Mouse (Mus musculus) myocyte (in vitro differentiated cells): ENCODE data around the gene Plekhb1.

Experiments
- CEBPB ChIP-seq: IDR thresholded peaks from 2 replicates; pipeline ENCODE4 v1.6.1; 2011; ENCODE audit warnings: mild to moderate bottlenecking, moderate library complexity; ENCODE audit not compliant: poor library complexity, insufficient read depth, severe bottlenecking
- E2F4 ChIP-seq: IDR thresholded peaks from one replicate; pipeline ENCODE4 v1.6.1; 2011; ENCODE audit warnings: mild to moderate bottlenecking, control low read depth, moderate library complexity; ENCODE audit not compliant: insufficient read depth
- MAX ChIP-seq: IDR thresholded peaks from one replicate; pipeline ENCODE4 v1.6.1; 2011; ENCODE audit warnings: low read depth, mild to moderate bottlenecking, control low read depth
- MYOD1 ChIP-seq, 3 experiments: IDR thresholded peaks; one replicate each; pipeline ENCODE4 v1.6.1; 2011; ENCODE audit warnings: control low read depth in 2 of 3, low read depth in 2 of 3, mild to moderate bottlenecking in 2 of 3, moderate library complexity in 1 of 3; ENCODE audit not compliant: insufficient read length in 2 of 3, control insufficient read depth in 1 of 3
- MYOG ChIP-seq, 3 experiments: IDR thresholded peaks; one replicate each; pipeline ENCODE4 v1.6.1; 2011; ENCODE audit warnings: control low read depth in 2 of 3, low read depth in 2 of 3, mild to moderate bottlenecking in 2 of 3; ENCODE audit not compliant: insufficient read length in 2 of 3, control insufficient read depth in 1 of 3, insufficient read depth in 1 of 3
- POLR2A ChIP-seq: IDR thresholded peaks from one replicate; pipeline ENCODE4 v1.6.1; 2011; ENCODE audit warnings: low read depth, mild to moderate bottlenecking, control low read depth, moderate library complexity; ENCODE audit not compliant: insufficient read length
- POLR2AphosphoS2 ChIP-seq: IDR thresholded peaks from one replicate; pipeline ENCODE4 v1.6.1; 2011; ENCODE audit warnings: low read depth, control low read depth; ENCODE audit not compliant: insufficient read length
- REST ChIP-seq: IDR thresholded peaks from one replicate; pipeline ENCODE4 v1.6.1; 2011; ENCODE audit warnings: mild to moderate bottlenecking, control low read depth, moderate library complexity; ENCODE audit not compliant: insufficient read depth, insufficient read length
- TCF12 ChIP-seq: IDR thresholded peaks from one replicate; pipeline ENCODE4 v1.6.1; 2011; ENCODE audit warnings: mild to moderate bottlenecking, control low read depth; ENCODE audit not compliant: poor library complexity, insufficient read depth, severe bottlenecking
- USF1 ChIP-seq: IDR thresholded peaks from one replicate; pipeline ENCODE4 v1.6.1; 2011; ENCODE audit warnings: low read depth, mild to moderate bottlenecking, control low read depth, moderate library complexity

- TF ChIP-seq POLR2AphosphoS2 (no peak), POLR2A (no peak), CEBPB (no peak), MYOG (IDR thresholded peaks at IDR 0.05; ENCODE audit: control insufficient read depth in 1 of 3, insufficient read depth in 1 of 3, insufficient read length in 2 of 3, low read depth in 2 of 3) (no peak), TCF12 (no peak), MYOD1 (IDR thresholded peaks at IDR 0.05; ENCODE audit: control insufficient read depth in 1 of 3, insufficient read length in 2 of 3, low read depth in 2 of 3) (no peak), USF1 (no peak), MAX (no peak), E2F4 (no peak), REST (no peak)
These were observed 44.8 kb upstream of the Plekhb1 start for GRCm38 (mm10) chr7:100706883-100707480.
